Mouse (Mus musculus) lung, postnatal 0 days (tissue): ENCODE results near the gene Bcl9.

Experiments used
- CTCF ChIP-seq: IDR thresholded peaks from 2 replicates; pipeline ENCODE4 v1.5.1; 2016; ENCODE audit warnings: antibody characterized with exemption, mild to moderate bottlenecking
- EP300 ChIP-seq: IDR thresholded peaks from 2 replicates; pipeline ENCODE4 v1.6.1; 2016; ENCODE audit warnings: antibody characterized with exemption, mild to moderate bottlenecking, control low read depth

GRCm38 (mm10) chr3:97242629-97243167 is 55.0 kb downstream of the Bcl9 start:
- TF ChIP-seq CTCF (no peak), EP300 (no peak)
